Mouse (Mus musculus) Patski (cell line): ENCODE measurements around the gene Gphb5. TPM values are rescaled to one million over a fixed set of nuclear protein-coding genes. Genes with fewer than 3 reads are reported as not detected.
A peak's percentile ranks its signal among the peaks of the same experiment; 100 is the strongest.
"Not testable (repeated sequence)": the region's sequence is repeated elsewhere in the genome, so short reads cannot be mapped to it uniquely, and the experiment has no call there.

Source experiments
- ATAC-seq: fragments of 100-300 bp; one replicate; pipeline ENCODE4 v1.8.0; 2021
- CTCF ChIA-PET: fragments of 350-600 bp; sonication (Branson Sonifier 250); formaldehyde crosslinking; loops from one replicate; lab custom pipeline; 2022; ENCODE audit warnings: inconsistent platforms; lab: Charles Lee
- POLR2A ChIA-PET: fragments of 350-600 bp; sonication (Branson Sonifier 250); formaldehyde crosslinking; loops from one replicate; lab custom pipeline; 2022; ENCODE audit warnings: antibody characterized with exemption, inconsistent platforms; lab: Charles Lee
- DNase-seq: peaks from one replicate; pipeline ENCODE4 v3.0.0-alpha.2; 2011; ENCODE audit warnings: low read depth, low spot score
- H3K27me3 ChIP-seq: fragments of 371-371 bp; one replicate; pipeline ENCODE4 v1.5.1; 2021
- CTCF ChIP-seq: fragments of 100-300 bp; IDR thresholded peaks from one replicate; pipeline ENCODE4 v1.5.1; 2021
- in situ Hi-C: fragments of 300-500 bp; cut with MboI; formaldehyde crosslinking; loops from 3 replicates; pipeline ENCODE4 v1.11.1; 2018; ENCODE audit warnings: low pct_unique_long_range_greater_than_20kb, mixed read lengths
- polyA plus RNA-seq: library from polyadenylated mRNA; unstranded; gene quantifications from one replicate; pipeline ENCODE4 v1.2.3, GENCODE M21; 2021

Gene Gphb5
- polyA plus RNA-seq, 1 experiment from 2014 or later = not detected

DNA sequence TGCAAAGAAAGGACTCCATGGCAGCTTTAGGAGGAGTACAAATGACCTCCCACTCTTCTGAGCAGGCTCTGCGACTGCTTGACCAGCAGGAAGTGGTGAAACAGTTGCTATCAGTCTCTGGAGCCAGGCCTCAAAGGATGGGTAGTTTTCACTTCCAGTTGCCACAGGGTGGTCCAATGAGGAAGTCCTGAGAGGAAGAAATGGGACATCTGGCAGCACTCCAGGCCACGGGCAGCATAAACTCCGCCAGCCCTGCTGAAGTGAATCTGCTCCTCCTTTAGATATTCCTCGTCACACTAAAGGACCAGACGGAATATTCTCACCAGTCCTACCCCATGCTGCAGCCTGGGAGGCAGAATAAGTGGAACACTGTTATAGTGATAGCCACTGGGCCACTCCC is 32.3 kb upstream of the Gphb5 start:
- no peak for ATAC-seq
- DNase-seq = no peak
- TF ChIP-seq CTCF = no peak
- H3K27me3 ChIP-seq = no peaks in the 10 kb centered on the region
- ChIA-PET CTCF (no interaction called here), POLR2A (no interaction called here)
- in situ Hi-C loops = no loop called here

DNA sequence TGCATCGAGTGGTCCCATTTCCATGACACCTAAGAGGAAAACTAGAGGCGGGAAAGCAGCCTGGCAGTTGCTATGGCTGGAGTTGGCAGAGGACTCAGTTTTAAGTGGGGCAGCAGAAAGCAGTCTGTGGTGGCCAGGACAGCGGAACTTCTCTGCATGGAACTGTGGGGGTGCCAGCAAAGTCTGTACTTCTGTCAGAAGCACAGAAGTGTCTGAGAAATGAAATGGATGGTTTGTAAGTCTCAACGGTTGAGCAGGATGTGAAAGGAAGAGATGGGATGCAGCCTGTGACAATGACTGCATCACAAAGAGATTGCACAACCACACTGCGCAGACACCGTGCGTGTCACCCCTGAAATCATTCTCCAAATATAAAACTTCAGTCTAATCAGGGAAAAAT is 29.7 kb upstream of the Gphb5 start:
- POLR2A ChIA-PET = no interaction called here
- no peak for ATAC-seq

DNA sequence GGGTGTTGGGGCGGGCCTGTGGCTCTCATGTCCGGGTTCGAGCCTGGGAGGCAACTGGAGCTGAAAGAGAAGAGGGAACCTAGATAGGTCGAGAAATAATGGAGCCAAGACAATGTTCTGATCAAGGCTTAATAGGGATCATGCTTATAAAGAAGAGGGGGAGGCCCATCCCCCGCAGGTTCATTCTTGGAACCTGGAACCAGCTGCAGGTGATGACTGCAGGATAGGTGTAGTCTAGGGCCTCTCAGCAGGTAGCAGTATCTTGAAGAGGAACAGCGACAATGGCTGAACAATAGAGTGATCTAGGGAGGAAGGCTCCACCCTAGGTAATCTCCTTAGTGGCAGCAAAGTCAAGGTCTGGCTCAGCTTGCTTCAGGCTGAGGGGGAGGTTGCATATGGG is 15.8 kb upstream of the Gphb5 start:
- ATAC-seq, in situ Hi-C loops, POLR2A ChIA-PET, DNase-seq: not testable (repeated sequence)
- CTCF ChIA-PET = interaction anchor here (1.4 kb wide), 1 partner anchor 12 kb away, joined by 4 read pairs; no protein-coding TSS in a partner anchor
- H3K27me3 ChIP-seq = peaks cover 16% of the 10 kb centered on the region

More for the DNA sequence above, 29.7 kb upstream of the Gphb5 start:
- in situ Hi-C loops = no loop called here
- no peaks in the 10 kb centered on the region for H3K27me3 ChIP-seq
- DNase-seq = no peak
- CTCF ChIA-PET = no interaction called here
- no peak for TF ChIP-seq CTCF

DNA sequence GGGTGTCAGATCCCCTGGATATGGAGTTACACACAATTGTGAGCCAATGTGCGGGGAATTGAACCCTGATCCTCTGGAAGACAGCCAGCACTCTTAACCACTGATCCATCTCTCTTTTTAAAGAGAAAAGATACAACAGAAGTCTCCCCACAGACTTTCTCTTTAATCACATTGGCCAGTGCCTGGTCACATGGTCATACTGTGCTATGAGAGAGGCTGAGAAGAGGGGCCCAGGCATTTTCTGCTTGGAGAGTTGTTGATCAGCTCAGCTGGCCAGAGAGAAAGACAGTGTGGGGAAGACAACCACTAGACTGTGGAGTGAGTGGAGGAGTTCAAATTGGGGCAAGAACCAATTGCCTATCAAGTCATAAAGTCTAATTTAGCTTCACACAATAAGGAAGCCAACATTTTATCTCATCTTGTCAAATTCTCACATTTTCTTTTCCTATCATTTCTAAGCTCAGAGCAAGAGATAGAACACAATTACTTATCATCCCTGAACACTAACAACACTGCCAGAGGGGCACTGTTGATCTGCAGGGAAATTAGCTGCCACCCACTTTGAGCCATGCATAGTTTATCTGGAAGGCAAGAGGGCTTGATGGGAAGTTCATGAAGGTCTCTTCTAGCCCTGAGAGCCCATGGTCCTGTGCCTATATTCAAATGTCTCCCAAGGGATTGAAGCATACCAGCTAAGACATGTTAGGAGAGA is 13.3 kb upstream of the Gphb5 start:
- ChIA-PET POLR2A (no interaction called here), CTCF (interaction anchor here (1.2 kb wide), 1 partner anchor 14 kb away, joined by 3 read pairs; no protein-coding TSS in a partner anchor)
- no peak for ATAC-seq
- peaks cover 11% of the 10 kb centered on the region for H3K27me3 ChIP-seq
- no peak for DNase-seq
- in situ Hi-C loops = no loop called here
- TF ChIP-seq CTCF = no peak

DNA sequence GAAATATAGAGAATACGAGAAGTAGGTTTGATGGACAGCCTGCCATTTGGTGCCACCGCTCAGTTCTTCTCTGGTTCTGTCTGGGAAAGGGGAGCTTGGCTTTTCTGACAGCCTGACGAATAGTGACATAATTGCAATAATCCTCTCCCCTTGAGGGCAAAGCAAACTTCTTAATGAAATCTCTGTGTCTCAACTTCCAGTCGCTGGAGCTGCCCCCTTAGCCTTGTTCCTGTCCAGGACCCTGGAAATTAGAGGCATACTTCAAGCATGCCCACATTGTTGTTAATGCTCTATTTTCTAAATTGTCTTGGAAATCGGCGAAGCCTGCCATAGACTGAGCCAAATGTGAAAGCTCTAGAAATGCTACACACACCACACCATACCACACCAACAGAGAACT is 12.1 kb upstream of the Gphb5 start:
- DNase-seq (no peak), ATAC-seq (no peak)
- peaks cover 11% of the 10 kb centered on the region for H3K27me3 ChIP-seq
- in situ Hi-C loops = no loop called here
- TF ChIP-seq CTCF = no peak
- ChIA-PET CTCF (no interaction called here), POLR2A (no interaction called here)

DNA sequence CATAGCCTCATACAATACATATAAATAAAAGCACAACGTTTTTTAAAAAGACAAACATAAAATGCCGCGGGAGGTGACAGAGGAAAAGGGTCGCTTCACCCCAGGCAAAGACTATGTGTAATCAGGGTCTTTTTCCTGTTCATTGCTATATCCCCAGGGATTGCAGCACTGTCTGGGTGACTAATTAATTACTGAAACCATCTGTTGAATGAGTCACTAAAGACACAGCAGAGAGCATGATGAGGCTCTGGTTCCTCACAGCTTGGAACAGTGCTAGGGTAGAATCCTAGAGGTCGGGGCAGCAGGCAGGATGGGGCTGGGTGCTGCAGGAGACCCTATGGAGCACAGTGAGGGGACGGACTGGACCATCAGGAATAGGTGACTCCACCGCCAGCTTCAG is 9.3 kb upstream of the Gphb5 start:
- TF ChIP-seq CTCF = no peak
- ATAC-seq (peak; percentile 64), DNase-seq (peak; percentile 24)
- in situ Hi-C loops = no loop called here
- peaks cover 10% of the 10 kb centered on the region for H3K27me3 ChIP-seq
- CTCF ChIA-PET = no interaction called here
- POLR2A ChIA-PET = no interaction called here

DNA sequence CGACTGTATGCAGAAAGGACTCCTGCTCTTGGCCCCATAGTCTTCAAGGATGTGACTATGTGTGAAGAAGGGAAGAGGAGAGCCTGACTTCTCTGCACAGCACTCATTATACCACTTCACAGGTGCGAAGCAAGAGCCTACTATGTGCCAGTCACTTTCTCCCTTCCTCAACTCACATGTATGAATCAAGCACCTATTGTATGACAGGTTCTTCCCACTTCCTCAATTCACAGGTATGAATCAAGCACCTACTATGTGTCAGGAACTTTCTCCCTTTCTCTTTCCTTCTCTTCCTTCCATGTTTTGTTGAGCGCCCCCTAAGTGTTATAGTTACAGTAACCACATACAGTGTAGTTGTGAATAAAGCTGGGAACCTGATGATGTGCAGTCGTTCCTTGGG is 8.2 kb upstream of the Gphb5 start:
- no peak for ATAC-seq
- no peak for DNase-seq
- CTCF ChIA-PET = no interaction called here
- peaks cover 10% of the 10 kb centered on the region for H3K27me3 ChIP-seq
- in situ Hi-C loops = no loop called here
- POLR2A ChIA-PET = no interaction called here
- no peak for TF ChIP-seq CTCF

DNA sequence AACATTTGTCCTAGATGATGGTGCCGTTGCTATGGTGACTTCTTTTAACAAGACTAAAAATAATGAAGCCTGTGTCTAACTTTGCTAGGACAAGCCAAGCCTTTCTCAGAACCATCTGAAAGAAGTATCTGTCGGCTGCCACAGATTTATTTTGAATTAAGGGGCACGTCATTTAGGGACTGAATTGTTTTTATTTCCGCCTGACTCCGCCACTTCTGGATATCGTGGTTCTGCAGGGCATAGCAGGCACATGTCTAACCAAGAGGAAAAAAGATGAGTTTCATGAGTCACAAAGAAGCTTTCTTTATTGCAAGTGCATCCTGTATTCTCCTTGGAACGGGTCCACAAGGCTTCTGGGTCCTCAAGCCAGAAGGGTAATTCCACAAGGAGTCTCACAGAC is 7.8 kb upstream of the Gphb5 start:
- ATAC-seq (no peak), DNase-seq (peak; percentile 22)
- in situ Hi-C loops = no loop called here
- no peak for TF ChIP-seq CTCF
- ChIA-PET CTCF (no interaction called here), POLR2A (interaction anchor here (0.6 kb wide), 1 partner anchor 768 kb away, joined by 4 read pairs; no protein-coding TSS in a partner anchor)
- peaks cover 10% of the 10 kb centered on the region for H3K27me3 ChIP-seq

DNA sequence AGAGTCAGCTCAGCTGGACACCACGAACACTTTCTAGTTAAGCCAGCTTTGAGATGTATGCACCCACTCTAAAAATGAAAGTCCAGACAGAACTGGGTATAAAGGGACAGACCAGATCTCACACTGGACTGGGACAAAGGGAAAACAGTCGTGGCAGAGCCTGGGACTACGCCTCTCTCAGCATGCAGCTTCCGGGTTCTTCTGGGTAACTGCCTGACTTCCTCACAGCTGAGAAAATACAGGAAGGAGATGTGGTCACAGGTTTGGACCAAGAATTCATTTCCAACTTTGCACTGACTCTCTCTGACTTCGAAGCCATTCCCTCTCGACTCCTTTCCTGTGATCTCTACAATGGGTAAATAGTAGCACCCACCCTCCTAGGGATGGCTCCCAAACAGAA is 1.6 kb downstream of the Gphb5 start:
- H3K27me3 ChIP-seq = peaks cover 11% of the 10 kb centered on the region
- ATAC-seq (no peak), DNase-seq (no peak)
- POLR2A ChIA-PET = no interaction called here
- CTCF ChIA-PET = no interaction called here
- in situ Hi-C loops = no loop called here
- no peak for TF ChIP-seq CTCF

DNA sequence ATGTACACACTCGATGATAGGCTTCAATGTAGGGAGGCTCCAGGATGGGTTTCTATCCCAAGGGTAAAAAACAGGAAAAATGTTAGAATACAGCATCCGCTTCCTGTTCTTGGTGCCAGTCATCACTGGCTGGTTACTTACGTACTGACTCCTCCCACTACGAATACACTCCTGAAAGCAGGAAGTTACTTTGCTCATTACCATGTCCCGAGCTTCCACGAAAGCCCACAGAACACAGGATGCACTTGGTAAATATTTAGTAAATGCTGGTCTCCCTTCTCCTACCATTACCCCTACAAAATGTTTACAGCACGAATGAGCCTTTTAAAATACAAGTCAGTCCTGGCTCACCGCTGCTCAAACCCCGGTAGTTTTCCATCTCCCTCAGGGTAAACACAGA is 3.6 kb downstream of the Gphb5 start:
- H3K27me3 ChIP-seq = peaks cover 17% of the 10 kb centered on the region
- ATAC-seq = no peak
- CTCF ChIA-PET = interaction anchor here (0.8 kb wide), 1 partner anchor 8 kb away, joined by 3 read pairs; no protein-coding TSS in a partner anchor
- POLR2A ChIA-PET = no interaction called here
- no peak for TF ChIP-seq CTCF
- in situ Hi-C loops = no loop called here
- DNase-seq = no peak

DNA sequence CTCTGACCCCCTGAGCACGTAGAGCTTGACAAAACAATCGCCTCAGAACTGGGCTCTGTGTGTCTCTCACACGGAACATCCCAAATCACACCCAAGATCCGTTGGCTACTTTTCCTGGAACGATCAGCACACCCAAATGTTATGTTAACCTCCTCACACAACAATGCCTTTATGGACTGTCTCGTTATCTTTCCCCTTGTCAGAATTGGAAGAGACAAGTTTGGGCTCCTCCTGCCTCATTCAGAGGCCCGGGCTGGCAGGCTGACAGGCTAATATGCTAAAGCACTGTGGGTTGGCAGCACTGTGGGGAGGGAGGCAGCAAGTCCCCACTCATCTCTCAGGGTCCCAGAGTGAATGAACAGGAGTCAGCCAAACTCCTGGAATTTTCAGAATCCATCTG is 19.5 kb downstream of the Gphb5 start:
- DNase-seq (no peak), ATAC-seq (no peak)
- in situ Hi-C loops = loop anchor here (10.0 kb wide), 1 partner anchor 1062 kb away; no protein-coding TSS in a partner anchor
- no peak for TF ChIP-seq CTCF
- CTCF ChIA-PET = no interaction called here
- H3K27me3 ChIP-seq = peaks cover 22% of the 10 kb centered on the region
- POLR2A ChIA-PET = no interaction called here
